Mouse (Mus musculus) spleen, adult 2 months (tissue): Measurements from ENCODE around the gene Gm10392.

ENCODE experiments used
- CTCF ChIP-seq: fragments of 200-500 bp; IDR thresholded peaks from 2 replicates; pipeline ENCODE4 v1.5.1; 2011; ENCODE audit warnings: mild to moderate bottlenecking, inconsistent platforms; ENCODE audit not compliant: insufficient read depth, insufficient read length, insufficient replicate concordance; ENCODE audit errors: extremely low read depth
- POLR2A ChIP-seq: fragments of 200-500 bp; IDR thresholded peaks from 2 replicates; pipeline ENCODE4 v1.6.1; 2011; ENCODE audit warnings: low read depth, low read length, inconsistent platforms

- TF ChIP-seq CTCF (no peak), POLR2A (no peak)
These were observed 5.2 kb downstream of the Gm10392 start for GRCm38 (mm10) chr11:77513811-77514170.
